ENCODE assay signal across 17 mouse cellular contexts in genomic region chr5:149932220-149932619, GRCm38 (mm10).
DNase-seq lines count a peak whose midpoint lies in the region; ATAC-seq lines count a peak whose summit lies in the region.
"Had no signal": no experiment of that assay in that cellular context is flagged by ENCODE, and none has a peak within 500 bp of the region (broad histone marks: within the 10 kb centered on the region; RNA-seq: fewer than 3 reads in every experiment).

No protein-coding gene starts in this region.

- no peak overlapping the region for H3K27ac ChIP-seq in forebrain, embryonic 14.5 days (ENCODE audit: low read depth, low read length)
- no peak overlapping the region for H3K27ac ChIP-seq in forebrain, embryonic 13.5 days
- no peak overlapping the region for H3K27ac ChIP-seq in embryonic facial prominence, embryonic 11.5 days (replicated peaks; ENCODE audit: low read depth, low read length)
- peak overlapping the region; percentile 16 for H3K27ac ChIP-seq in midbrain, embryonic 11.5 days (ENCODE audit: low read depth, low read length)
- no peak overlapping the region for H3K27ac ChIP-seq in intestine, embryonic 15.5 days
- H3K27ac ChIP-seq: embryonic facial prominence, embryonic 13.5 days; liver, embryonic 13.5 days had no signal

- 42% methylated on average over 4 of the region's 4 CpGs for WGBS in forebrain, embryonic 14.5 days
- WGBS in forebrain, embryonic 13.5 days = 39% methylated on average over 4 of the region's 4 CpGs
- WGBS in embryonic facial prominence, embryonic 11.5 days = 34% methylated on average over 4 of the region's 4 CpGs
- WGBS in midbrain, embryonic 11.5 days = 36% methylated on average over 4 of the region's 4 CpGs
- 59% methylated on average over 4 of the region's 4 CpGs for WGBS in intestine, embryonic 15.5 days

- no peaks in the 10 kb centered on the region for H3K9me3 ChIP-seq in forebrain, embryonic 14.5 days (replicated peaks; ENCODE audit: control insufficient read depth, low read length)
- H3K9me3 ChIP-seq in forebrain, embryonic 13.5 days (replicated peaks) = no peaks in the 10 kb centered on the region
- H3K9me3 ChIP-seq in embryonic facial prominence, embryonic 11.5 days (replicated peaks; ENCODE audit: control insufficient read depth, low read length) = no peaks in the 10 kb centered on the region
- no peaks in the 10 kb centered on the region for H3K9me3 ChIP-seq in midbrain, embryonic 11.5 days (ENCODE audit: control insufficient read depth, low read length)
- no peaks in the 10 kb centered on the region for H3K9me3 ChIP-seq in intestine, embryonic 15.5 days
- H3K9me3 ChIP-seq: embryonic facial prominence, embryonic 13.5 days; liver, embryonic 13.5 days had no signal

- peak; percentile 32; the same call in 1 of the 2 replicates for ATAC-seq in forebrain, embryonic 14.5 days
- no peak for ATAC-seq in forebrain, embryonic 13.5 days
- ATAC-seq in embryonic facial prominence, embryonic 11.5 days (replicated peaks; ENCODE audit: insufficient number of reproducible peaks, low FRiP score, low TSS enrichment, low read depth) = no peak
- ATAC-seq in midbrain, embryonic 11.5 days (ENCODE audit: low FRiP score) = peak; percentile 67
- no peak for ATAC-seq in megakaryocyte progenitor cell, adult 5-6 weeks (replicated peaks; ENCODE audit: poor library complexity)
- ATAC-seq in intestine, embryonic 15.5 days = no peak
- ATAC-seq: activated CD4-positive, CD25-positive, alpha-beta regulatory T cell, adult 4 months; intestine, postnatal 0 days had no signal

- H3K27me3 ChIP-seq in forebrain, embryonic 14.5 days (replicated peaks; ENCODE audit: control insufficient read depth, insufficient read depth, low read length) = no peaks in the 10 kb centered on the region
- H3K27me3 ChIP-seq in forebrain, embryonic 13.5 days = no peaks in the 10 kb centered on the region
- no peaks in the 10 kb centered on the region for H3K27me3 ChIP-seq in embryonic facial prominence, embryonic 11.5 days (ENCODE audit: control insufficient read depth, insufficient read depth, low read length)
- no peaks in the 10 kb centered on the region for H3K27me3 ChIP-seq in midbrain, embryonic 11.5 days (ENCODE audit: control insufficient read depth, insufficient read depth, low read length)
- no peaks in the 10 kb centered on the region for H3K27me3 ChIP-seq in intestine, embryonic 15.5 days (replicated peaks)
- H3K27me3 ChIP-seq: embryonic facial prominence, embryonic 13.5 days; liver, embryonic 13.5 days had no signal

- H3K4me1 ChIP-seq in forebrain, embryonic 14.5 days (ENCODE audit: control insufficient read depth, insufficient read depth, low read length) = peaks cover 3% of the 10 kb centered on the region; the same call in 1 of the 2 replicates
- H3K4me1 ChIP-seq in forebrain, embryonic 13.5 days = peaks cover 13% of the 10 kb centered on the region
- no peaks in the 10 kb centered on the region for H3K4me1 ChIP-seq in embryonic facial prominence, embryonic 11.5 days (ENCODE audit: control insufficient read depth, insufficient read depth, low read length)
- peaks cover 11% of the 10 kb centered on the region for H3K4me1 ChIP-seq in midbrain, embryonic 11.5 days (ENCODE audit: control insufficient read depth, insufficient read depth, low read length)
- H3K4me1 ChIP-seq in intestine, embryonic 15.5 days (replicated peaks) = no peaks in the 10 kb centered on the region
- H3K4me1 ChIP-seq: liver, embryonic 13.5 days had no signal

- intact Hi-C loops in left cerebral cortex, postnatal 4 days (cut with DNase I) = no loop called here

- H3K9ac ChIP-seq in forebrain, embryonic 14.5 days (ENCODE audit: low read length) = no peak overlapping the region
- no peak overlapping the region for H3K9ac ChIP-seq in forebrain, embryonic 13.5 days
- no peak overlapping the region for H3K9ac ChIP-seq in embryonic facial prominence, embryonic 11.5 days (replicated peaks; ENCODE audit: low read length)
- H3K9ac ChIP-seq in midbrain, embryonic 11.5 days (ENCODE audit: low read length) = no peak overlapping the region
- H3K9ac ChIP-seq in intestine, embryonic 15.5 days = no peak overlapping the region
- H3K9ac ChIP-seq: embryonic facial prominence, embryonic 13.5 days; liver, embryonic 13.5 days had no signal

- no peak overlapping the region for H3K4me3 ChIP-seq in forebrain, embryonic 14.5 days (ENCODE audit: low read depth, low read length)
- H3K4me3 ChIP-seq in forebrain, embryonic 13.5 days = no peak overlapping the region
- H3K4me3 ChIP-seq in embryonic facial prominence, embryonic 11.5 days (ENCODE audit: low read depth, low read length) = no peak overlapping the region
- no peak overlapping the region for H3K4me3 ChIP-seq in midbrain, embryonic 11.5 days (ENCODE audit: low read depth, low read length)
- H3K4me3 ChIP-seq in intestine, embryonic 15.5 days (replicated peaks) = no peak overlapping the region
- H3K4me3 ChIP-seq: embryonic facial prominence, embryonic 13.5 days; liver, embryonic 13.5 days; myocyte had no signal

- no peaks in the 10 kb centered on the region for H3K36me3 ChIP-seq in forebrain, embryonic 14.5 days (ENCODE audit: control insufficient read depth, insufficient read depth, low read length)
- H3K36me3 ChIP-seq in forebrain, embryonic 13.5 days (ENCODE audit: poor library complexity, severe bottlenecking) = no peaks in the 10 kb centered on the region
- H3K36me3 ChIP-seq in embryonic facial prominence, embryonic 11.5 days (replicated peaks; ENCODE audit: control insufficient read depth, insufficient read depth, low read depth, low read length) = no peaks in the 10 kb centered on the region
- H3K36me3 ChIP-seq in midbrain, embryonic 11.5 days (ENCODE audit: control insufficient read depth, insufficient read depth, low read length) = no peaks in the 10 kb centered on the region
- no peaks in the 10 kb centered on the region for H3K36me3 ChIP-seq in intestine, embryonic 15.5 days
- H3K36me3 ChIP-seq: embryonic facial prominence, embryonic 13.5 days; liver, embryonic 13.5 days had no signal

- no peak overlapping the region for H3K4me2 ChIP-seq in forebrain, embryonic 14.5 days (ENCODE audit: low read length)
- no peak overlapping the region for H3K4me2 ChIP-seq in forebrain, embryonic 13.5 days
- H3K4me2 ChIP-seq in embryonic facial prominence, embryonic 11.5 days (ENCODE audit: low read depth, low read length) = no peak overlapping the region
- H3K4me2 ChIP-seq in midbrain, embryonic 11.5 days = no peak overlapping the region
- no peak overlapping the region for H3K4me2 ChIP-seq in intestine, embryonic 15.5 days (replicated peaks)
- H3K4me2 ChIP-seq: embryonic facial prominence, embryonic 13.5 days; liver, embryonic 13.5 days had no signal

- peak; percentile 44 for DNase-seq in forebrain, embryonic 14.5 days (ENCODE audit: low spot score)
- DNase-seq in embryonic facial prominence, embryonic 11.5 days (ENCODE audit: low spot score) = peak; percentile 45
- no peak for DNase-seq in midbrain, embryonic 11.5 days (ENCODE audit: low spot score, missing footprints)
- DNase-seq in retina, embryonic 14.5 days (ENCODE audit: low spot score) = peak; percentile 35
- no peak for DNase-seq in left cerebral cortex, postnatal 4 days
- DNase-seq: B cell, adult 2 months; cerebellum, adult 2 months; heart, postnatal 10 days; liver, embryonic 13.5 days; lung, postnatal 14 days had no signal

Comparison
In these comparisons a context has a peak if more than half of its experiments do, and no peak if none do; other contexts are left out.
1. ATAC-seq: peak in forebrain, embryonic 14.5 days (single experiment) and midbrain, embryonic 11.5 days (single experiment); none in forebrain, embryonic 13.5 days (single experiment), embryonic facial prominence, embryonic 11.5 days (single experiment), megakaryocyte progenitor cell, adult 5-6 weeks (single experiment) and intestine, embryonic 15.5 days (single experiment).
2. DNase-seq: peak in forebrain, embryonic 14.5 days (single experiment), embryonic facial prominence, embryonic 11.5 days (single experiment) and retina, embryonic 14.5 days (single experiment); none in midbrain, embryonic 11.5 days (single experiment) and left cerebral cortex, postnatal 4 days (single experiment).